Mouse (Mus musculus) heart, embryonic 15.5 days (tissue): ENCODE measurements around the gene Pax3. TPM values are rescaled to one million over a fixed set of nuclear protein-coding genes. Genes with fewer than 3 reads are reported as not detected.
A peak's percentile ranks its signal among the peaks of the same experiment; 100 is the strongest.

Source experiments
- ATAC-seq: fragments of 200-750 bp; cut with Nextera tagmentation; replicated peaks from 2 replicates; pipeline ENCODE4 v1.8.0; 2017; ENCODE audit warnings: low read depth, moderate TSS enrichment; ENCODE audit not compliant: insufficient number of reproducible peaks, insufficient read depth, low FRiP score
- H3K27ac ChIP-seq: fragments of 300-500 bp; sonication (generic); 2 replicates; pipeline ENCODE4 v1.5.1; 2015; ENCODE audit warnings: mild to moderate bottlenecking, inconsistent platforms
- H3K27me3 ChIP-seq: fragments of 300-500 bp; sonication (generic); 2 replicates; pipeline ENCODE4 v1.6.1; 2015; ENCODE audit warnings: inconsistent platforms
- H3K36me3 ChIP-seq: fragments of 300-500 bp; sonication (generic); 2 replicates; pipeline ENCODE4 v1.6.1; 2015; ENCODE audit warnings: mild to moderate bottlenecking, inconsistent platforms
- H3K4me1 ChIP-seq: fragments of 300-500 bp; sonication (generic); replicated peaks from 2 replicates; pipeline ENCODE4 v1.6.1; 2015; ENCODE audit warnings: inconsistent platforms
- H3K4me2 ChIP-seq: fragments of 300-500 bp; sonication (generic); 2 replicates; pipeline ENCODE4 v1.6.1; 2015; ENCODE audit warnings: inconsistent platforms, mild to moderate bottlenecking, moderate library complexity
- H3K4me3 ChIP-seq: fragments of 300-500 bp; sonication (generic); 2 replicates; pipeline ENCODE4 v1.5.1; 2015; ENCODE audit warnings: mild to moderate bottlenecking, inconsistent platforms
- H3K9ac ChIP-seq: fragments of 300-500 bp; sonication (generic); 2 replicates; pipeline ENCODE4 v1.6.1; 2015; ENCODE audit warnings: mild to moderate bottlenecking, inconsistent platforms
- H3K9me3 ChIP-seq: fragments of 300-500 bp; sonication (generic); replicated peaks from 2 replicates; pipeline ENCODE4 v1.6.1; 2016; ENCODE audit warnings: inconsistent platforms
- WGBS: fragments of 180-500 bp; shearing (Covaris S2); methylation state at CpG from one replicate; pipeline ENCODE4 v1.1.7; 2015; ENCODE audit warnings: mixed read lengths; 5-methylcytosine and 5-hydroxymethylcytosine counted together
- polyA plus RNA-seq: library from polyadenylated mRNA; unstranded; fragments of >200 nt; fragmentation: Nextera tagmentation; extraction: Ambion mirVana; gene quantifications from 2 replicates; pipeline ENCODE4 v1.2.1, GENCODE M21; 2015

Pax3 gene
- polyA plus RNA-seq: 0.08 and 0.15 TPM in 2 replicates

GRCm38 (mm10) chr1:78196751-78197311 is at the start of gene Pax3:
TSS of gene Pax3 (minus strand) at chr1:78197134.
- Histone ChIP-seq H3K4me3 (peak within 1 kb of the TSS; percentile 38), H3K9me3 (no peaks in the 10 kb centered on the region), H3K27ac (no peak within 1 kb of the TSS), H3K4me2 (peak within 1 kb of the TSS; percentile 61), H3K4me1 (peaks cover 16% of the 10 kb centered on the region), H3K9ac (no peak within 1 kb of the TSS), H3K36me3 (no peaks in the 10 kb centered on the region), H3K27me3 (peaks cover 99% of the 10 kb centered on the region)
- WGBS: under 1% methylated on average over 37 of the region's 37 CpGs
- ATAC-seq: no peak

- Histone ChIP-seq H3K4me2 (no peak overlapping the region), H3K36me3 (no peaks in the 10 kb centered on the region), H3K4me1 (no peaks in the 10 kb centered on the region), H3K9ac (no peak overlapping the region), H3K27me3 (no peaks in the 10 kb centered on the region; the same call in none of the 2 replicates), H3K27ac (no peak overlapping the region), H3K9me3 (no peaks in the 10 kb centered on the region), H3K4me3 (no peak overlapping the region)
- 68% methylated on average over 5 of the region's 5 CpGs for WGBS
- no peak for ATAC-seq
These were observed 37.4 kb upstream of the Pax3 start for GRCm38 (mm10) chr1:78234306-78234705.

- 67% methylated on average over 10 of the region's 10 CpGs for WGBS
- ATAC-seq: no peak
These were observed 35.1 kb upstream of the Pax3 start for GRCm38 (mm10) chr1:78231901-78232546.

GRCm38 (mm10) chr1:78229801-78230200 is 32.9 kb upstream of the Pax3 start:
- no peaks in the 10 kb centered on the region for H3K36me3 ChIP-seq
- peaks cover 4% of the 10 kb centered on the region for H3K27me3 ChIP-seq
- no peak for ATAC-seq
- H3K4me3 ChIP-seq: no peak overlapping the region
- H3K4me1 ChIP-seq: no peaks in the 10 kb centered on the region
- no peak overlapping the region for H3K9ac ChIP-seq
- H3K4me2 ChIP-seq: no peak overlapping the region
- no peak overlapping the region for H3K27ac ChIP-seq
- no peaks in the 10 kb centered on the region for H3K9me3 ChIP-seq

More at GRCm38 (mm10) chr1:78231901-78232546, 35.1 kb upstream of the Pax3 start:
- H3K36me3 ChIP-seq: no peaks in the 10 kb centered on the region
- no peaks in the 10 kb centered on the region for H3K4me1 ChIP-seq
- H3K27me3 ChIP-seq: no peaks in the 10 kb centered on the region; the same call in none of the 2 replicates
- no peak overlapping the region for H3K27ac ChIP-seq
- no peak overlapping the region for H3K4me2 ChIP-seq
- no peaks in the 10 kb centered on the region for H3K9me3 ChIP-seq
- no peak overlapping the region for H3K4me3 ChIP-seq
- no peak overlapping the region for H3K9ac ChIP-seq

- H3K36me3 ChIP-seq: no peaks in the 10 kb centered on the region
- 61% methylated on average over 5 of the region's 5 CpGs for WGBS
- no peak for ATAC-seq
- no peaks in the 10 kb centered on the region for H3K9me3 ChIP-seq
- H3K4me3 ChIP-seq: no peak overlapping the region
- H3K9ac ChIP-seq: no peak overlapping the region
- H3K4me1 ChIP-seq: no peaks in the 10 kb centered on the region
- H3K4me2 ChIP-seq: no peak overlapping the region
- H3K27me3 ChIP-seq: peaks cover 8% of the 10 kb centered on the region
- H3K27ac ChIP-seq: no peak overlapping the region
These were observed 31.8 kb upstream of the Pax3 start for GRCm38 (mm10) chr1:78228771-78229170.

GRCm38 (mm10) chr1:78218057-78218780 is 21.3 kb upstream of the Pax3 start:
- peaks cover 27% of the 10 kb centered on the region for H3K4me1 ChIP-seq
- 3% methylated on average over 19 of the region's 19 CpGs for WGBS
- peak overlapping the region; percentile 65 for H3K4me3 ChIP-seq
- ATAC-seq: no peak
- H3K9ac ChIP-seq: no peak overlapping the region
- no peaks in the 10 kb centered on the region for H3K36me3 ChIP-seq
- peaks cover 82% of the 10 kb centered on the region for H3K27me3 ChIP-seq
- H3K4me2 ChIP-seq: peak overlapping the region; percentile 99
- H3K27ac ChIP-seq: no peak overlapping the region
- H3K9me3 ChIP-seq: no peaks in the 10 kb centered on the region

GRCm38 (mm10) chr1:78217151-78218034 is 20.5 kb upstream of the Pax3 start:
- peak overlapping the region; percentile 54 for H3K9ac ChIP-seq
- under 1% methylated on average over 79 of the region's 79 CpGs for WGBS
- H3K4me3 ChIP-seq: peak overlapping the region; percentile 65
- H3K27ac ChIP-seq: no peak overlapping the region
- peaks cover 27% of the 10 kb centered on the region for H3K4me1 ChIP-seq
- H3K4me2 ChIP-seq: peak overlapping the region; percentile 99
- H3K36me3 ChIP-seq: no peaks in the 10 kb centered on the region
- H3K9me3 ChIP-seq: no peaks in the 10 kb centered on the region
- peak; percentile 42; the same call in 1 of the 2 replicates for ATAC-seq
- H3K27me3 ChIP-seq: peaks cover 90% of the 10 kb centered on the region

- Histone ChIP-seq H3K4me1 (peaks cover 27% of the 10 kb centered on the region), H3K36me3 (no peaks in the 10 kb centered on the region), H3K9me3 (no peaks in the 10 kb centered on the region), H3K27me3 (peaks cover 98% of the 10 kb centered on the region), H3K4me3 (peak overlapping the region; percentile 65), H3K27ac (no peak overlapping the region), H3K4me2 (peak overlapping the region; percentile 99), H3K9ac (peak overlapping the region; percentile 54)
- ATAC-seq: 0 out of 2 replicates have a peak, but pooled peaks have one; percentile 12
- under 1% methylated on average over 71 of the region's 79 CpGs for WGBS
These were observed 19.7 kb upstream of the Pax3 start for GRCm38 (mm10) chr1:78216509-78217141.

- H3K9ac ChIP-seq: no peak overlapping the region
- peaks cover 99% of the 10 kb centered on the region for H3K27me3 ChIP-seq
- no peak overlapping the region for H3K27ac ChIP-seq
- H3K4me2 ChIP-seq: peak overlapping the region; percentile 99
- peaks cover 27% of the 10 kb centered on the region for H3K4me1 ChIP-seq
- H3K36me3 ChIP-seq: no peaks in the 10 kb centered on the region
- H3K9me3 ChIP-seq: no peaks in the 10 kb centered on the region
- ATAC-seq: no peak
- 1% methylated on average over 36 of the region's 36 CpGs for WGBS
- peak overlapping the region; percentile 65 for H3K4me3 ChIP-seq
These were observed 19.0 kb upstream of the Pax3 start for GRCm38 (mm10) chr1:78215749-78216508.

GRCm38 (mm10) chr1:78211041-78211440 is 14.1 kb upstream of the Pax3 start:
- ATAC-seq: no peak
- Histone ChIP-seq H3K27me3 (peaks cover 100% of the 10 kb centered on the region), H3K27ac (no peak overlapping the region), H3K36me3 (no peaks in the 10 kb centered on the region), H3K9me3 (no peaks in the 10 kb centered on the region), H3K4me1 (peaks cover 4% of the 10 kb centered on the region), H3K4me3 (no peak overlapping the region), H3K9ac (no peak overlapping the region), H3K4me2 (no peak overlapping the region)
- 6% methylated on average over 5 of the region's 5 CpGs for WGBS
